Mouse (Mus musculus): ENCODE measurements around the gene St6galnac3. TPM values are rescaled to one million over a fixed set of nuclear protein-coding genes. Genes with fewer than 3 reads are reported as not detected.

St6galnac3 gene
- total RNA-seq, 2 experiments from 2014 or later = 25.9 to 27.4 TPM

DNA sequence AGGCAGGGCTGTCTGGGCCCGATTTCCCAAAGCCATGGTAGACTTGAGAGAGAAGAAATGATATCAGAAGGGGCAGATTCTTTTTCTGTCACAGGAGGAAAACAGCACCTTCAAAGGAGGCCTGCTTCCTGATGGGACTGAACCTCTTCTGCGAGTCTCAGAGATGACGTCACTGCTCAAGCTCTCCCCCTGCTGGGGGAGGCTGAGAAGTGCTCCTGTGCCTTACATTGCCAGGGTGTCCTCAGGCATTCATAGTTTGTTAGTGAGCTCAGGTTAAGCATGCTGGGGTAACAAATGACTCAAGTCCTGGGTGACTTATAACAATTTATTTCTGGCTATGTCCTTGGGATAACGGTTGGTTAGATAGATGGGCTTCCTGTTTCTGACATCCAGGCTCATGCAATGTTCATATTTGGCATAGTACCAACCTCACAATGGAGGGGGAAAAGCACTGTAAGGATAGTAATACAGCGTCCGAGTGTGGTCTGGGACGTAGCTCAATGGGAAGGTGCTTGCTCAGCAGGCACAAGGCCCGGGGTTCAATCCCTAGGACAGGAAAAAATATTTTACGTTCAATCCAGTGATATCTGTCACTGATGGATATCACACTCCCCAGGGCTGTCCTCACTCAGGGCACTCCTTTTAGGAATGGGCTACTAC lies 474.2 kb downstream of the St6galnac3 start:
- peak; percentile 68 to 87 for DNase-seq (ENCODE audit: low spot score in 2 of 2)
- TF ChIP-seq CTCF (conservative IDR thresholded peaks at IDR 0.05) = peak; percentile 96
- no peak overlapping the region for H3K27ac ChIP-seq
- no peak overlapping the region for H3K4me3 ChIP-seq

DNA sequence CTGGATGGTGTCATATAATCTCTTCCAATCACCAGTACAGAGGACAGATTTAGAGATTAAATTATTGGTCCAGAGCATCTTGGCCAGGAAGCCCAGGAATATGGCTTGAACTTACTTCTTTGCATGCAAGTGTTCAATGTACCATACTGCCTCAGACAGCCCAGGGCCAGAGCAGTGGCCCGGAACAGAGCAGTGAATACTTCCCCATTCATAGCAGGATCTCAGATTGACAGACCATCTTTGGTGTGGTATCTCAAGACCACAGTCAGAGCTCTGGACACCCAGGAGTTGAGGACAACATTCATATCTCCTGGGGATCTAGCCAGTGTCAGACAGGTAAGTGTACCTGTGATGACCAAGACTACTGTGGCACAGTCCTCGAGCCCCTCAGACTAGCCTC lies 476.1 kb downstream of the St6galnac3 start:
- H3K4me3 ChIP-seq = no peak overlapping the region
- no peak overlapping the region for H3K27ac ChIP-seq
- no peak for TF ChIP-seq CTCF (conservative IDR thresholded peaks at IDR 0.05)
- no peak for DNase-seq (ENCODE audit: low spot score in 2 of 2)

DNA sequence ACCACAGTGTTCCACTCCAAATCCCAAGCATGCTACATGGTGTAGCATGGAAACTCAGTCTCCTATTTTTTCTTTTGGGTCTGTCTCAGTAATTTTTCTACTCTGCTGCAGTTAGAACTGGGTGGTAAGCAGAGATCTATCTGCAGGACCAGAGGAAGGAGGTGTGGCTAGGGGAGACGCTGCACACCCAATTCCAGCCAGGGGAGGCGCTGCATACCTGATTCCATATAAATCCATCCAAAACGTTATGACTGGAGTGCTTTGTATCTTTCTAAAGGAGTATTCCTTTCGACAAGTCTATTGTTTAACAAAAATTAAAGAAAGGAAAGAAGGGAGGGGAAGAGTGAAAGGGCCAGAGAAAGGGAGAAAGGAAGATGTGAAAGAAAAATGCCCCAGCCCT lies 476.9 kb downstream of the St6galnac3 start:
- Histone ChIP-seq H3K4me3 (no peak overlapping the region), H3K27ac (no peak overlapping the region)
- no peak for DNase-seq (ENCODE audit: low spot score in 2 of 2)
- TF ChIP-seq CTCF (conservative IDR thresholded peaks at IDR 0.05) = peak; percentile 70

DNA sequence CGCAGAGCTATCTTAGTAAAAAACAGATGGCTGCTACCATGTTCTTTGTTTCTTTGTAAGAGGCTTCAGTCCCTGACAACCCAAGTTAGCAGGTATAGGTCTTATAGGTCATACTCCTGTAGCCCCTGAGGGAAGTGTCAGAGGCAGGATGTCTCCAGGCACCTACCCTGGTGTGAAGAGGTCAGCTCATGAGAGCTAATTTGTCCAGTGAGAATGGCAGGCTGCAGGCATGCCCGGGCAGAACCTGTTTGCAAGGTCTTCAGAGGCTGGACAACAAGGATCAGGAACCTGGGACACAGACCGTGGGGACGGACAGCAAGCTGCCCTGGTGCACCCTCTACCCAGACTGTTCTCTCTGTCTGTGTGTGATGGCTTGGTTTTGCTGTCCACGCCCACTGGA lies 482.4 kb downstream of the St6galnac3 start:
- H3K4me3 ChIP-seq = no peak overlapping the region
- H3K27ac ChIP-seq = peak overlapping the region; percentile 39; the same call in 1 of the 2 replicates
- no peak for TF ChIP-seq CTCF (conservative IDR thresholded peaks at IDR 0.05)
- no peak for DNase-seq (ENCODE audit: low spot score in 2 of 2)

DNA sequence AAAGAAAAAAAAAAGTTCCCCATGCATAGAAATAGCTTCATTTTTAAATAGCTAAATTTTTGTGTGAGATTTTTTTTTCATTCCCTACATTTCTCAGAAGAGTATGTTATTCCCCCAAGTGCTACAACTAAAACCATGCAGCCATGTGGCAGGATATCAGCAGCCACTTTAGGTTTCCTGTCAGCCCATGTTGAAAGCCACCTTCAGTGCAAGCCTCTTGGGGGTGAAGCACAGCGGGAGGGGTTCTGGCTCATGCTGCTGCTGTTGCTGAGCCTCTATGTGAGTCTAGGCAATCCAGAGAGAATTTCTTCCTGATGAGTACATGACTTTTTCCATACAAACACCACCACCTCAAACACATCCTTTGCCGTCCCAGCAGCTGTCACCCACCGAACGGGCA lies 483.8 kb downstream of the St6galnac3 start:
- H3K27ac ChIP-seq = peak overlapping the region; percentile 55; the same call in 1 of the 2 replicates
- TF ChIP-seq CTCF (conservative IDR thresholded peaks at IDR 0.05) = no peak
- DNase-seq (ENCODE audit: low spot score in 2 of 2) = no peak
- no peak overlapping the region for H3K4me3 ChIP-seq

DNA sequence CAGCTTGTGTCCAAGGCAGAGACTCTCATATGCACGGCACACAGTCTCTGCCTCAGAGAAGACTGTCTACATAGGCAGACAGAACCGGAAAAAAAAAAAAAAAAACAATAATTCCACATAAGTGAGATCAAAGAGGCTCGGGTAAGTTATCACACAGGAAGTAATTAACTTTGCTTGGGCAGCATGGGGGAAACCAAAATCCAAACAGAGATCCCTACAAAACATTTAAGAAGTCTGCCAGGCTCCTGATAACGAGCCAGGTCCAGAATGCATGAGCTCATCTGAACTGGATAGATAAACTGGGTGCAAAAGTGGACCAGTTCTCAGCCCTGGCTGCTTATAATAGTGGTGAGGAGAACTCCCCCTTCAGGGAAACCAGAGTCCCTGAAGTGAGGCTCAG lies 484.6 kb downstream of the St6galnac3 start:
- H3K27ac ChIP-seq = peak overlapping the region; percentile 55; the same call in 1 of the 2 replicates
- no peak for DNase-seq (ENCODE audit: low spot score in 2 of 2)
- peak; percentile 17; the same call in 1 of the 2 replicates for TF ChIP-seq CTCF (conservative IDR thresholded peaks at IDR 0.05)
- H3K4me3 ChIP-seq = no peak overlapping the region

DNA sequence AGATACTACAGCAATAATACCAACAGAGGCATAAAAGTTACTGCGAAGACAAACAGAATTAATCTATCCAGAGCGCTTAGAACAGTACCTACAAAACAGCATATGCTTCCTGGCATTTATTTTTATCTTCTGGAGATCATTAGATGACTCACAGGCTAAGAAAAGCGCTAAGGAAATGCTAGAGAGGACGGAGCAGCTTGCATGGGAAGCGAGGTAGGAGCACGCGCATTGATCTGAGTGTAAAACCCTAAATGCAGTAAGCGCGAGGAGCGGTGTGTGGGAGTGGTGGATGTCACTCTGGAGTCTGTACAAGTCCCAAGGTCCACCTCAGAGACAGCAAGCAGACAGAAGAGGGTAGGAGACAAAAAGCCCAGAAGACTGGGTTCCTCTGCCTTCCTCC lies 486.6 kb downstream of the St6galnac3 start:
- peak overlapping the region; percentile 88 for H3K27ac ChIP-seq
- DNase-seq (ENCODE audit: low spot score in 2 of 2) = peak; percentile 31 to 75
- no peak for TF ChIP-seq CTCF (conservative IDR thresholded peaks at IDR 0.05)
- no peak overlapping the region for H3K4me3 ChIP-seq

DNA sequence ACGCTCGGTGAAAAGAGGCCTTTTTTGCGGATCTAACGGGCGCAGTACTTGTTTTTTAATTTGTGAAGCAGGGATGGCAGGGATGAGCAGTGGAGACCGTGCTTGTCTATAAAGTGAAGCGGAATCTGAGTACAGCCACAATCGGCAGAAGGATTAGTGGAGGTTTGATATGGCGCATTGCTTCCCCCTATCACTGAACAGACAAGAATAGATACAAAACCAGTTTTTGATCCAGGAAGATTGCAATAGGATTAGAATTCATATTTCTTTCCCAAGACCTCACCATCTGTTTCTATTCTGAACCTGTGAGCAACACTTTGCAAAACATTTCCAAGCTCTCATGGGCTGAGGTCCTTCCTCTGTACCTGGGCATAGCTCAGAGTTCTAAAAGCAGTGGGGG lies 488.7 kb downstream of the St6galnac3 start:
- DNase-seq (ENCODE audit: low spot score in 2 of 2) = peak in 1 of 2 experiments; percentile 17
- Histone ChIP-seq H3K4me3 (no peak overlapping the region), H3K27ac (peak overlapping the region; percentile 88)
- no peak for TF ChIP-seq CTCF (conservative IDR thresholded peaks at IDR 0.05)

DNA sequence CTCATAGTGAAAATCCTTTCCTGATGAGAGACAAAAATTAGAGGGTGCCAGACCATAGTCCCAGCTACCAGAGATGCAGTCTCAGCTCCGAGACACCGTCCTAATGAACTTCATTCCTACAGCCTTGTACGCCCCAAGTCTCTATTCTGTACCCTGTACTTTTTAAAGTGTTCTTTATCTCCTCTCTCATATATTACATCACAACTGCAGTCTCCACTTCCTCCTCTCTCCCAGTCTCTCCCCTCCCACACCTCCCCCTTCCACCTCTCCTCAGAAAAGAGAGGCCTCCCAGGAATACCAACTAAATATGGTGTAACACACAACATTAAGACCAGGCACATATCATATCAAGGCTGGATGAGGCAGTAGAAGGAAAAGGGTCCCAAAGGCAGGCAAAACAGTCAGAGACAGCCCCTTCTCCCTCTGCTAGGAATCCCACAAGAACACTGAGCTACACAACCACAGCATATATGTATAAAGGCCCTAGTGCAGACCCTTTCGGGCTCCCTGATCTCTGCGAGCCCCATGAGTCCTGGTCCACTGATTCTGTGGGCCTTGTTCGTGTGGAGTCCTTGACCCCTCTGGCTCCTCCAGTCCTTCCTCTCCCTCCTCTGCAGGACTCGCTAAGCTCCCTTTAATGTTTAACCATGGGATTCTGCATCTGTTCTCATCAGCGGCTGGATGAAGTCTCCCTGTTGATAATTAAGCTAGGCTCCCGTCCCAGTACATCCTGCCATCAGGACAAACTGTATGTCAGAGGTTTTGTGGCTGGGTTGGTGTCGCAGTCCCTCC lies 502.2 kb downstream of the St6galnac3 start:
- no peak overlapping the region for H3K27ac ChIP-seq
- TF ChIP-seq CTCF (conservative IDR thresholded peaks at IDR 0.05) = no peak
- no peak overlapping the region for H3K4me3 ChIP-seq
- no peak for DNase-seq (ENCODE audit: low spot score in 2 of 2)

DNA sequence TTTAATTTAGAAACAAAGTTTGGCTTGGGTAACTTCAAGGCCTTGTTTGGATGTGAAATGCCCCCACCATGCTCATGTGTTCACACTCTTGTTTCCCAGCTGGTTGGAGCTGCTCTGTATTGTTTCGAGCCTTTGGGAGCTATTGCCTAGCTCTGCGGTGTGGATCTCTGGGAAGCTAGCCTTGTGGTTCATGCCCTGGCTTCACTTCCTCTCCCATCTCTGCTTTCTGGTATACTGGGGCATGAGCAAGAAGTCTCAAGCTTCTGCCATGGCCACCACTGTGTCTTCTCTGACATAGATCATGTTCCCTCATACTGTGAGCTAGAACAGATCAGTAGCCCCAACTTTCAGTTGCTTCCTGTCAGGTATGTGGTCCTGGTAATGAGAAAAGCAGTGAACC lies 505.6 kb downstream of the St6galnac3 start:
- Histone ChIP-seq H3K27ac (no peak overlapping the region), H3K4me3 (no peak overlapping the region)
- no peak for TF ChIP-seq CTCF (conservative IDR thresholded peaks at IDR 0.05)
- no peak for DNase-seq (ENCODE audit: low spot score in 2 of 2)

DNA sequence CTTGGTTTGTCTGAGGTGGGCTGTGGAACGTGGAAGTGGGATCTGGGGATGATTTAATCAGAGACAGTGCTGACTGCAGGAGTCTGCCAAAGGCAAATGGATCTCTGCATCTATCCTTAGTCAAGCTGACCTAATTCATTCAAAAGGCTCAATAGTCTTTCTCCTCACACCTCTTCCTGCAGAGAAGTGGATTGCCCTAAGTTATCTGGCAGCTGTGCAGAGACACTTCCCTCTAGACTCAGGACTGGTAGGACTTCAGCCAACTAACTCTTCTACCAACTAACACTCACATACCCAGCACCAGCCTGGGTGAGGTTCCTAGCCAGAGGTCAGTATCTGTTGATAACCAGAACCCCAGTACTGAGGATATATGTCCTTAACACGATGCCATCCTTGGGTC lies 516.8 kb downstream of the St6galnac3 start:
- DNase-seq (ENCODE audit: low spot score in 2 of 2) = no peak
- H3K27ac ChIP-seq = no peak overlapping the region
- no peak for TF ChIP-seq CTCF (conservative IDR thresholded peaks at IDR 0.05)

DNA sequence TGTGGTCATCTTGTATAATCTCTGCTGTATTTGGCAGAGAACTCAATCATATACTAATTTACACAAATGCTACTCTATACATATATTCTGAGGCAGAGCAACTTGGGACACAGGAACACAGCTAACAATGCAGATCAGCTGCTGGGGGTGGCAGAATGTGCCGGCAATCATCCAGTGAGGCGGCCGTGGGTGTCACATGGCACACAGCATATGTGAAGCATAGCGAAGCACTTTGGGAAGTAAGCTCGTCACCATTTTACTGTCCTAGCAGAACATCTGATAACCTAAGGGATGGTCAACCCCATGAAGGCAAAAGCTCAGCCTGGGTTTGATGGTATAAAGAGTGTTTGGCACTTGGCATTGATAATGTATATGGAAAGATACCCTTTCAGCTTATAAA lies 520.9 kb downstream of the St6galnac3 start:
- DNase-seq (ENCODE audit: low spot score in 2 of 2) = peak; percentile 42 to 51
- Histone ChIP-seq H3K4me3 (no peak overlapping the region), H3K27ac (peak overlapping the region; percentile 64)
- no peak for TF ChIP-seq CTCF (conservative IDR thresholded peaks at IDR 0.05)

More for the DNA sequence above, 516.8 kb downstream of the St6galnac3 start:
- H3K4me3 ChIP-seq = no peak overlapping the region

DNA sequence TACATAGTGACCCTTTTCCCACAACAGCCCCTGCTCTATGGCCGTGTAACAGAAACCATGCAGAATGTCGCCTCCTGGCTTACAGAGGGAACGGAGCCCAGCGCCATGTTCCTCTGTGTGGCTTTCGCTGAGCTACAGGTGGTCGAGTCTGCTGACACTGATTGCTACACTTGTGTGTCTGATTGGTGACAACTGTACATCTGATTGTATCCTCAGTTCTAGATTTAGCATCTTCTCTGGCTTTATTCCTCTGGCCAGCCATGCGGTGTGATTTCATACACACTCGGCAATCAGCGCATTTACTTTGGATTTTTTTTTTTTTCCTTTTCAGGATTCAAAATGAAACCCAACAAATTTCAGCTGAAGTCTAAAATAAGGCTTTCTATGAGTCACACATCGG lies 523.1 kb downstream of the St6galnac3 start:
- peak in 1 of 2 experiments; percentile 17 for DNase-seq (ENCODE audit: low spot score in 2 of 2)
- H3K4me3 ChIP-seq = no peak overlapping the region
- no peak; the same call in 1 of the 2 replicates for TF ChIP-seq CTCF (conservative IDR thresholded peaks at IDR 0.05)

More for the DNA sequence above, 523.1 kb downstream of the St6galnac3 start:
- no peak overlapping the region; the same call in 1 of the 2 replicates for H3K27ac ChIP-seq

Data from layer of hippocampus, adult 2 months (tissue).